Mouse (Mus musculus) heart, embryonic 14.5 days (tissue): ENCODE data around the gene Gm10563. TPM values are rescaled to one million over a fixed set of nuclear protein-coding genes. Genes with fewer than 3 reads are reported as not detected.
A peak's percentile ranks its signal among the peaks of the same experiment; 100 is the strongest.

Experiments
- ATAC-seq: fragments of 200-750 bp; cut with Nextera tagmentation; 2 replicates; pipeline ENCODE4 v1.8.0; 2017; ENCODE audit warnings: low read depth, moderate TSS enrichment; ENCODE audit not compliant: insufficient number of reproducible peaks, insufficient read depth, low FRiP score
- H3K27ac ChIP-seq, 2 experiments: fragments of 200-500 bp in 1 of 2; fragments of 300-500 bp in 1 of 2; sonication (generic) in 1 of 2; replicated peaks in 1 of 2; 2 replicates each; pipeline ENCODE4 v1.5.1; 2012 to 2014; ENCODE audit warnings: low read depth in 2 of 2, low read length in 2 of 2, control low read depth in 1 of 2, mild to moderate bottlenecking in 1 of 2, mixed read lengths in 1 of 2; ENCODE audit not compliant: control insufficient read depth in 1 of 2, insufficient read depth in 1 of 2
- H3K27me3 ChIP-seq: fragments of 300-500 bp; sonication (generic); 2 replicates; pipeline ENCODE4 v1.6.1; 2014; ENCODE audit warnings: mild to moderate bottlenecking, low read length, control low read depth; ENCODE audit not compliant: control insufficient read depth, insufficient read depth
- H3K36me3 ChIP-seq: fragments of 300-500 bp; sonication (generic); 2 replicates; pipeline ENCODE4 v1.6.1; 2014; ENCODE audit warnings: mild to moderate bottlenecking, control low read depth, low read length, mixed read lengths; ENCODE audit not compliant: control insufficient read depth, insufficient read depth
- H3K4me1 ChIP-seq, 2 experiments: fragments of 200-500 bp in 1 of 2; fragments of 300-500 bp in 1 of 2; sonication (generic) in 1 of 2; 2 replicates each; pipeline ENCODE4 v1.6.1; 2012 to 2014; ENCODE audit warnings: low read length in 2 of 2, control low read depth in 1 of 2, mixed read lengths in 1 of 2; ENCODE audit not compliant: control insufficient read depth in 2 of 2, insufficient read depth in 2 of 2
- H3K4me2 ChIP-seq: fragments of 300-500 bp; sonication (generic); 2 replicates; pipeline ENCODE4 v1.6.1; 2014; ENCODE audit warnings: mild to moderate bottlenecking, low read length
- H3K4me3 ChIP-seq, 2 experiments: fragments of 200-500 bp in 1 of 2; fragments of 300-500 bp in 1 of 2; sonication (generic) in 1 of 2; 2 replicates each; pipeline ENCODE4 v1.5.1; 2012 to 2014; ENCODE audit warnings: low read length in 2 of 2, mild to moderate bottlenecking in 2 of 2, control low read depth in 1 of 2, low read depth in 1 of 2, moderate library complexity in 1 of 2; ENCODE audit not compliant: control insufficient read depth in 1 of 2, insufficient read depth in 1 of 2
- H3K9ac ChIP-seq: fragments of 300-500 bp; sonication (generic); 2 replicates; pipeline ENCODE4 v1.6.1; 2014; ENCODE audit warnings: mild to moderate bottlenecking, low read length
- H3K9me3 ChIP-seq: fragments of 300-500 bp; sonication (generic); 2 replicates; pipeline ENCODE4 v1.6.1; 2016; ENCODE audit warnings: low read length, control low read depth; ENCODE audit not compliant: control insufficient read depth
- whole genome bisulfite sequencing: fragments of 180-500 bp; shearing (Covaris S2); extraction: QIAGEN DNeasy Blood & Tissue Kit; methylation state at CpG from one replicate; pipeline ENCODE4 v1.1.7; 2014; 5-methylcytosine and 5-hydroxymethylcytosine counted together
- polyA plus RNA-seq: library from polyadenylated mRNA; unstranded; fragments of >200 nt; fragmentation: Nextera tagmentation; extraction: Ambion mirVana; gene quantifications from 2 replicates; pipeline ENCODE4 v1.2.1, GENCODE M21; 2014

Gene Gm10563
- polyA plus RNA-seq, 1 experiment from 2014 or later = not detected

DNA sequence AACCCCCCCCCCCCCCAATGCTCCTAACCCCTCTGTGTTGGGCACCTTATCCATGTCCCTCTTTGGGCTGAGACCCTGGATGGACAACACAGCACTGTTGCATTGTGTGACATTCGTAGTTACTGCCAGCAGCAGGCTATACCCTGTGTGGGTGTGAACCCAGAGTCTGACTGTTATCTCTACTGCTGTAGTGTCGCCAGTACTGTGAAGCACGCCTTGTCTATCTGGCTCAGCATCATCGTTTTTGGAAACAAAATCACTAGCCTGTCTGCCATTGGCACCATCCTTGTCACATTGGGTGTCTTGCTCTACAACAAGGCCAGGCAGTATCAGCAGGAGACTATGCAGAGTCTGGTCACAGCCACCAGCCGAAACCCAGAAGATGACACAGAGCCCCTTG lies 26.9 kb downstream of the Gm10563 start:
- Histone ChIP-seq H3K4me3 (no peak overlapping the region), H3K27me3 (no peaks in the 10 kb centered on the region), H3K9me3 (no peaks in the 10 kb centered on the region), H3K4me2 (no peak overlapping the region), H3K36me3 (peaks cover 88% of the 10 kb centered on the region), H3K4me1 (no peaks in the 10 kb centered on the region), H3K9ac (no peak overlapping the region), H3K27ac (no peak overlapping the region)
- no peak for ATAC-seq
- WGBS = 79% methylated on average over 5 of the region's 5 CpGs

DNA sequence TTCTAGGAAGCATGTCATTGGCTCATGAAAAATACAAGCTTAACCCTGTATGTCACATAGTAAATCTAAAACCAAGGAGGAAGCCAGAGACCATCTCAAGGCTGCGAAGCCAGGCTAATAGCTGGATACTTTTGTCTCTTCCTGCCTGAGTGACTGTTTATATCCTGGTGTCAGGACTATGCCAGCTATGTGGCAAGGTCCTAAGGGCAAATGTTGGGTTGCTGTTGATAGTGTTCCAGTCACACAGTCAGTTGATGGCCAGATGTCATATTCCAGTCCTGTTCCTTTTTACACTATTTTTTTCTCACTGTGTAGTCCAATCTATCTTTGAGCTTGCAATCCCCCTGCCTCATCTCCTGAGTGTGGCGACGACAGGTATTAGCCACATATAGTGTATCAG lies 31.9 kb downstream of the Gm10563 start:
- H3K4me3 ChIP-seq = no peak overlapping the region
- H3K4me1 ChIP-seq = no peaks in the 10 kb centered on the region
- no peaks in the 10 kb centered on the region for H3K9me3 ChIP-seq
- H3K27ac ChIP-seq = no peak overlapping the region
- no peak for ATAC-seq
- no peak overlapping the region for H3K9ac ChIP-seq
- 91% methylated on average over 3 of the region's 3 CpGs for WGBS
- no peaks in the 10 kb centered on the region for H3K27me3 ChIP-seq
- H3K36me3 ChIP-seq = peaks cover 87% of the 10 kb centered on the region
- H3K4me2 ChIP-seq = no peak overlapping the region

DNA sequence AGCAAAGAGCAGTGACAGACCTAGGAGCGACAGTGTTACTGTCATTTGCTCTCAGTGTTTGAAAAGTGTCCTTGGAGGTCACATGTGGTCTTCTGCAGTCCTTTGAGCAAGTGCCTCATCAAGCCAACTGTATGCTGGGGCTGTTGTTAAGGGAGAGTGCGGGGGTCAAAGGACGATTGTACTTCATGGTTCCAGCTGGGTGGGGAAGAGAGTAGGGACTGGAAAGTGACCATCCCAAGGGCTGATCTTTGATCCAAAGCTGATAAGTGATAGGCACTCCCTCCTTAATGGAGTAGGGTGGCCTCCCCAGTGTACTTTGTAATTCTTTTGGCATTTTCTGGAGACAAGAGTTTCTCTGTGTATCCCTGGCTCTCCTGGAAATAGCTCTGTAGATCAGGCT lies 33.3 kb downstream of the Gm10563 start:
- 76% methylated on average over 3 of the region's 3 CpGs for WGBS

DNA sequence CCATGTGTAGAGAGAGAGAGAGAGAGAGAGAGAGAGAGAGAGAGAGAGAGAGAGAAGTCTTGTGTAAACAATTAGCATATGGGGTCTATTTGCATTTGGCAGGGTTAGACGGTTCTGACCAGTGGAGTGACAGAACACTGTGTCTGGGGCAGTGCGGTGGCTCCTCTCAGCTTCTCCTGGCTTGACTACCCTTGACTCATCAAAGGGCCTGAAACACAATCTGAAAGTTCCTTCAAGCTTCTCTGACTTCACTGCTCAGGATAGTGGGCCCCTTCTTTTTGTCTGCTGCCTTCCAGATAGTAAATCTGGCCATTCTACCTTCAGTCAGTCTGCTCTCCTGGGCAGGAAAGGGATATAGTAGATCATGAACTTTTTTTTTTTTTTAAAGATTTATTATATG lies 38.4 kb downstream of the Gm10563 start:
- ATAC-seq = no peak
- no peak overlapping the region for H3K4me2 ChIP-seq
- no peak overlapping the region for H3K27ac ChIP-seq
- no peak overlapping the region for H3K9ac ChIP-seq
- H3K9me3 ChIP-seq = no peaks in the 10 kb centered on the region
- no peak overlapping the region for H3K4me3 ChIP-seq
- 84% methylated on average over 2 of the region's 2 CpGs for WGBS
- H3K27me3 ChIP-seq = no peaks in the 10 kb centered on the region
- H3K36me3 ChIP-seq = peaks cover 54% of the 10 kb centered on the region
- H3K4me1 ChIP-seq = peaks cover 0 to 11% of the 10 kb centered on the region in 2 experiments; a peak in 2 of 4 replicates

More for the DNA sequence above, 33.3 kb downstream of the Gm10563 start:
- ATAC-seq = no peak
- Histone ChIP-seq H3K9me3 (no peaks in the 10 kb centered on the region), H3K27ac (no peak overlapping the region), H3K4me3 (no peak overlapping the region), H3K4me1 (no peaks in the 10 kb centered on the region), H3K36me3 (peaks cover 73% of the 10 kb centered on the region), H3K4me2 (no peak overlapping the region), H3K27me3 (no peaks in the 10 kb centered on the region), H3K9ac (no peak overlapping the region)

DNA sequence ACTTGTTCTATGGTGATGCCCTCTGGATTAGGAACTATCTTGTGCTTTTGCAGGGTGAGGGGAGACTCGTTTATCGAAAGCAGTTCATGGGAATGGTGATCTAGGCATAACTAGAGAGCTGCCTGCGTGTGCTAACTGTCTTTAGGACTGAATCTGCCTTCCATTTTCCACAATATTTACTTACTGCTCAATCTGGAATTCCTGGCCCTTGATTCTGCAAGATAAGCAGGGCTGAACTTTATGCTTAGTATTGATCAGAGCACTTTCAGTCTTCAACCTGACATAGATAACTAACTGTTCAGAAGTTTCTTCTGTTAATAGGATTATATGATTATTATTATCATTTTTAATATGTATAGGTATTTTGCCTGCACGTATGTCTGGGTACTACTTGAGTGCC lies 40.1 kb downstream of the Gm10563 start:
- no peaks in the 10 kb centered on the region for H3K27me3 ChIP-seq
- no peaks in the 10 kb centered on the region for H3K9me3 ChIP-seq
- no peak overlapping the region for H3K4me3 ChIP-seq
- H3K4me1 ChIP-seq = peaks cover 0 to 11% of the 10 kb centered on the region in 2 experiments; a peak in 2 of 4 replicates
- H3K9ac ChIP-seq = no peak overlapping the region
- no peak overlapping the region for H3K4me2 ChIP-seq
- no peak for ATAC-seq
- no peak overlapping the region for H3K27ac ChIP-seq
- WGBS = 87% methylated on average over 4 of the region's 4 CpGs
- peaks cover 37% of the 10 kb centered on the region for H3K36me3 ChIP-seq

DNA sequence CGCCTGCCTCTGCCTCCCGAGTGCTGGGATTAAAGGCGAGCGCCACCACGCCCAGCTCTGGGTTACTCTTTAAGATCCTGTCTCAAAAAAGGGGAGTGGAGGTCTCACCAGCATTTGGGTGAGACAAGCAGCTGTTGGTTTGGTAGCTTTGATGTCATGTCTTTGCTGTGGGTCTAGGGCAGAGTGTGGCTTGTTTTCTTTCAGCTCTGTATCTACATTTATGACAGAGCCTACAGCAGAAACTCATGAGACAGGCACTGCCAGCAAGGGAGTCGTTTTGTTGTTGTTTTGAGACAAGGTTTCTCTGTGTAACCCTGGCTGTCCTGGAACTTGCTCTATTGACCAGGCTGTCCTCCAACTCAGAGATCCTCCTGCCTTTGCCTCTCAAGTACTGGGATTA lies 41.4 kb downstream of the Gm10563 start:
- Histone ChIP-seq H3K36me3 (peaks cover 28% of the 10 kb centered on the region), H3K27ac (no peak overlapping the region), H3K9ac (no peak overlapping the region), H3K4me3 (no peak overlapping the region), H3K4me1 (peaks cover 0 to 11% of the 10 kb centered on the region in 2 experiments; a peak in 2 of 4 replicates), H3K27me3 (no peaks in the 10 kb centered on the region), H3K9me3 (no peaks in the 10 kb centered on the region), H3K4me2 (no peak overlapping the region)
- WGBS = 89% methylated on average over 6 of the region's 6 CpGs
- no peak for ATAC-seq

DNA sequence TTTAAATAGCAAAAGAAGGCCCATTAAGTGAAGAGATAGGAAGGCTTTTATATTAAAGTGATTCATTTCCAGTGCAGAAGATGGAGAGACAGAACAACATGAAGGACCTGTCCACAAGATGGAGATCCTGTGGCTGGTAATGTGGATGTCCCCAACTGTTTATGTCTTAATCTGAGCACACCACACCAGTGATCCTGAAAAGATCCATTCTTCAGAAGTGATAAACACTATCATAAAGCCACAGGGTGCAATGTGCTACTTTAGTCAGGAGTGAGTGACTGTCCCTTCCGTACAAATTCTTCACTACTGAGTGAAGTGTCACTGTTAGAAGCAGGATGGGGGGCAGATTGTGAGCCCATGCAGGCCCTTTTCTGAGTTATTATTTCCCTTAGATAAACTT lies 42.5 kb downstream of the Gm10563 start:
- Histone ChIP-seq H3K4me2 (peak overlapping the region; percentile 93), H3K27ac (no peak overlapping the region), H3K9ac (peak overlapping the region; percentile 94; the same call in 1 of the 2 replicates), H3K4me3 (peak overlapping the region in 1 of 2 experiments; percentile 97; a peak in 2 of 4 replicates), H3K36me3 (peaks cover 28% of the 10 kb centered on the region), H3K4me1 (peaks cover 0 to 11% of the 10 kb centered on the region in 2 experiments; a peak in 2 of 4 replicates), H3K9me3 (no peaks in the 10 kb centered on the region), H3K27me3 (no peaks in the 10 kb centered on the region)
- 77% methylated on average over 1 of the region's 1 CpGs for WGBS
- no peak for ATAC-seq

DNA sequence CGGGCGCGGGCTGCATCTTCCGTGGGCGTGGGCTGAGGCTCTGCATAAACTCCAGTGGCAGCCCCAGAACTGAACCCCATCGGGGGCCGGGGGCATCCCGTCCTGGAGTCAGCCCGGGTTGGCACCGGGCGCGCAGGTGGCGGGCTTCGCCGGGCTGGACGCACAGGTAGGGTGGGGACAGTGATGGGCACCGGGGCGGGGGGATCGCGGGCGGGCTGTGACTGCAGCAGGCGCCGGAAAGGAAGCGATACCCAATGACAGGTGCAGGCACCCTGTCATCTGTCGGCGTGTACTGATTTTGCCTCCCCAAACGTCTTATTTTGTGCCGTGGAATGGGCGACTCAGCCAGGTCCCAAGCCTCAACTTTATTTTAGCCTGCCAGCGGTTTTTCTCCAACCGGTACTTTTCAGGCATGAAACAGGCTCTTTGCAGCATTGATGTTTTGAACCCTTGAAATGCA lies 43.2 kb downstream of the Gm10563 start:
- H3K4me1 ChIP-seq = peaks cover 0 to 11% of the 10 kb centered on the region in 2 experiments; a peak in 2 of 4 replicates
- H3K27ac ChIP-seq = peak overlapping the region; percentile 28 to 98; a peak in 2 of 4 replicates
- H3K4me2 ChIP-seq = peak overlapping the region; percentile 93
- no peak for ATAC-seq
- H3K9ac ChIP-seq = peak overlapping the region; percentile 94
- peak overlapping the region; percentile 97 for H3K4me3 ChIP-seq
- no peaks in the 10 kb centered on the region for H3K9me3 ChIP-seq
- H3K27me3 ChIP-seq = no peaks in the 10 kb centered on the region
- H3K36me3 ChIP-seq = peaks cover 28% of the 10 kb centered on the region
- WGBS = 1% methylated on average over 31 of the region's 31 CpGs
